Mouse (Mus musculus) layer of hippocampus, adult 9-11 months (tissue): ENCODE measurements at regions not wholly inside any gene's neighbourhood (a gene's known extent, or its start where the extent isn't known, plus 50 kb on each side); places are given as distances from the start of the nearest gene placed in this dataset.

Source experiments
- DNase-seq: peaks from one replicate; pipeline ENCODE4 v3.0.0; 2022

DNA sequence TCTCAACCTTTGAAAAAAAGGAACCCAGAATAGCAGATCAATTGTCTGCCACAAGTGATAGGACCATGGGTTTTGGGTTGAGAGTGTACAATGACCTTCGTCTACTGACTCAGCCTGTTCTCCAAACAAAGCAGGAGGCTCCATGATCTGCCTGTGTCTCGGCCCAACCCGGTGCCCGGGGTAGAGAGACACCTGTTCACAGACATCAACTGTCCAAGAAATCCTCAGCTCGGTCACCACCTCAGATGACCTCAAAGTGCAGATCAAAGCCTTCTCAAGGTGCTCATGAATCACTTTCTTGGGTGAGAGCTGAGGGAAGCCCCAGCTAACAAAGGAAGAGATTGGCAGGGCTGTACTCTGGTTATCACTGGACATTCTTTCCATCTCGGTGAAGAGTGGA, 108.1 kb upstream of the Ctnnb1 start:
- DNase-seq: no peak

DNA sequence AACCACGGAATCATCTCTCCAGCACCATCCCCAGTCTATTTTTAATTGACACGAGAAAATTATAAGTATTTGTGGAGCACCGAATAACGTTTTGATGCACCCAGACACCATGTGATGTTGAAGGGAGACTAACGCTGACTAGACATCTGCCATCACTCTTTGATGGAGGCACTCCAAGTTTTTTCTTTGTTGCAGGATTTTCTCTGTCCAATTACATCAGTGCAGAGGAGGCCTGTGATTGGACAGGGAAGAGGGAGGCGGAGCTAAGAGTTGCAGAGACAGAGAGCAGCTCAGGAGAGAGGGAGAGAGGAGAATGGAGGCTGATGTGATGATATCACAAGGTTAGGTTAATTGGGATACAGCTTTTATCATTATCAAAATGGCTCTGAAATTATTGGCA, 105.6 kb upstream of the Ctnnb1 start:
- peak; percentile 69 for DNase-seq

- no peak for DNase-seq
Measured at GRCm38 (mm10) chr9:120826266-120826665, 102.8 kb upstream of the Ctnnb1 start.

DNA sequence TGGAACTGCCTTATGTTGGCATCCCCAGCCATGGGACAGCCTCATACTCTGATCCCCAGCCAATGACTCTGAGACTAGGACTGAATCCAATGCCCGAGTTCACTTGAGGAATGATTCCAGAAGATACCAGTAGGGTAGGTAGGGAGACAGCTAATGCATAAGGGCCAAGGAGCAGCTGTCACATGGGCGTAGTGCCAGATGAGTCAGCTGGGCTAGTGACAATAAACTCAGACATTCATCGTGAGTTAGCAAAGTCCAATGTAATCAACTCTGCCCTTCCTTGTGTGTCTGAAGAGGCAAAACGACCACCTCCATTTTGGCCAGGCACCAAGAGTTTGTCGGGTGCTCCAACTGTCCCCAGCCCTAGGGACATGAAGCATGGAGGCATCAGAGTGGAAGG, 98.5 kb upstream of the Ctnnb1 start:
- DNase-seq: peak; percentile 47

- DNase-seq: no peak
Measured at GRCm38 (mm10) chr9:120834166-120834565, 94.8 kb upstream of the Ctnnb1 start.

DNA sequence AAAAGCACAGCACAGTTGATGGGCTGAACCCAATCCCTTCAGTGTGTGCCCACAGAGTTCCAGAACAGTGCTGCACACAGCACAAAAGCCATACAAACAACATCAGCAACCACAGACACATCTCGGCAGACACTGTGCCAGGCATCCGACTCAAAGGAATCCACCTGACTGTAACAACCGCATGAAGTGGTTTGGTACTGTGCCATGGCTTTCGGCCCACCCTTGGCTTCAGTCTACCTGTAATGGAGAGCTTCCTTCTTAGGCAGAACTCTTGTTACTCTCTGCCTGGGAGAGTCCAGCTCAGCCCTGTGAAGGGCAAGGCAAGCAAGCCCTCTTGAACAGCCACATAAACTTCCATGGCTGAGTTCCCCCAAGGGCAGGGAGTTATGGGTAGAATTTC, 93.4 kb upstream of the Ctnnb1 start:
- DNase-seq: no peak

GRCm38 (mm10) chr9:120837431-120838150, 91.4 kb upstream of the Ctnnb1 start:
- DNase-seq: no peak

DNA sequence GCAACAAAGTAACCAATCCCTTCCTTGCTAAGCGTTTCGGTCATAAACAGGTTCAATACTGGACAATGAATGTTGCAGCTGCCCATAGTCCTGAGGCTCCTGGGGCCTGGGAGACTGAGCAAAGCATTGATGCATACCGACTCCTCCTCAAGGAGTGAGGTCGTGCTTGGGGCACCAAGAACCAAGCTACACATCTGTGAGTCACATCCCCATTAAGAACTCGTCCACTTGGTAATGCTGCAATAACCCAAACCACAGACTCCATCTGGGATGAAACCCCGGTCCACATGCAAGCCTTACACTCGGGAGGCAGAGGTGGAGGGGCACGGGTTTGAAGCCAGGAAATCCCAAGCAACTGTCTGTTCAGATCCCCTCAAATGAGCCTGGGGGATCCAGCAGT, 85.3 kb upstream of the Ctnnb1 start:
- DNase-seq: no peak

- peak; percentile 69 for DNase-seq
Measured at GRCm38 (mm10) chr9:120845538-120845937, 83.5 kb upstream of the Ctnnb1 start.

DNA sequence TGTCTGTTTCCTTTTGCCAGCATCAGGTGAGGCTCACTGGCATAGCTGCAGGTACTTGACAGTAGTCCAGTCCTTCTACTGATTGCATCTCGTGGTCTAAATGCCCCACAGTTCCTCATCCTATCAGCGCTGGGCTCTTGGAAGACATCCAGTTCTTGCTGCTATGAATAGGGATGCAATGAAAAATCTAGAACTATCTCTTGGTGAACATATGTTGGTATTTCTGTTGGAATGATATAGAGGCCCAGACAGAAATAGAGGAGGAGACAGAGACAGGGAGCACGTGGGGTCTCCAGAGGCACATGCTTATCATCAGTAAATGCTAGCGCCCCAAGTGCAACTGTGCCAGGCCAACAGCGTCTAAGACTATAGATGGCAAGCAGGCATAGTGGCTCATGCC, 81.4 kb upstream of the Ctnnb1 start:
- peak; percentile 51 for DNase-seq

- DNase-seq: no peak
Measured at GRCm38 (mm10) chr9:120848962-120849361, 80.1 kb upstream of the Ctnnb1 start.

DNA sequence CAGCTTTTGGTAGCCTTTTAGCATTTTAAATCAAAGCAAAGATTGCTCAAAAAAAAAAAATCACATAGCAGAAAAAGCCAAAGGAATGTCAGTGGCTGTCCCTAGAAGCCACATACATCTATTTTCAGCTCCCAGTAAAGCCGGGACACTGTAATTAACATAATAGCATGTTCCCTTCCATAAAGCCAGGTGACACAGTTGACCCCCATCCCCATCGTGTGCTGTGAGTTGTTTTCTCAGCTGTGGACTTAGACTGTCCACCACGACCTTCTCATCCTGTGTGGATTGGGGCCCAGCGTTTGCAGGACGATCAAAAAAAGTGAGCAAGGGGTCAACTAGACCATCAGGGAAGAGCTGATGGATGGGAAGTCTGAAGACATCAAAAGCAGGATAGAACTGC, 78.9 kb upstream of the Ctnnb1 start:
- no peak for DNase-seq

DNA sequence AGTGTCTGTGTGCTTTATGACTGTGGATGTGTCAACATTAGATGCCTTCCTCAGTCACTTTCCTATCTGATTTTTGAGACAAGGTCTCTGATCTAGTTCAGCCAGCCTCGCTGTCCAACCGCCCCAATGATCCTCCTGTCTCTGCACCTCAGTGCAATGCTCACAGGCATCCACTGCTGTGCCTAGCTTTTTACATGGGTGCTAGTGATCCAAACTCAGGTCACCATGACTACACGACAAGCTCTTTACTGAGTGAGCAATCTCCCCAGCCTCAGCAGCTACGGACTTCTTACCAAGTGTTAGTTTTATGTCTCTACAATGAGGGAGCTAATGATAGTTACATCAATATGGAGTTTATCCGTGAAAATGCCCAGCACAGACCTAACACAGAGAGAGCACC, 77.1 kb upstream of the Ctnnb1 start:
- no peak for DNase-seq

DNA sequence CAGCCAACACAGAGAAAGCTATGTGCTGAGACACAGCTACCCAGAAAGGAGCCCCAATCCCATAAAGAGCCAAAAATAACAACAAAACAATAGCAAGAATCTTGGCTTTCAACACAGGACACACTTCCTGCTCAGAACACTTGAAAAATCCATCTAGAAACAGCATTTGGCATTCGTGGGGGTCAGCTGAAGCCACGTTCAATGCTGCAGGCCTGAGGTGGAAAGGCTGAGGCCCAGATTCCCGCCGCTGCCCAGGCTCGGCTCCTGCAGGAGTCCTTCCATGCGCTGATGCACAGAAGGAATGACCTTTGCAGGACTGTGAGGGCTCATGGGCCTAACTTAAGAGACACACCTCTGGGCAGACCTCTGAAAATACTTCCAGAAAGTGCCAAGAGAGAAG, 76.4 kb upstream of the Ctnnb1 start:
- no peak for DNase-seq

DNA sequence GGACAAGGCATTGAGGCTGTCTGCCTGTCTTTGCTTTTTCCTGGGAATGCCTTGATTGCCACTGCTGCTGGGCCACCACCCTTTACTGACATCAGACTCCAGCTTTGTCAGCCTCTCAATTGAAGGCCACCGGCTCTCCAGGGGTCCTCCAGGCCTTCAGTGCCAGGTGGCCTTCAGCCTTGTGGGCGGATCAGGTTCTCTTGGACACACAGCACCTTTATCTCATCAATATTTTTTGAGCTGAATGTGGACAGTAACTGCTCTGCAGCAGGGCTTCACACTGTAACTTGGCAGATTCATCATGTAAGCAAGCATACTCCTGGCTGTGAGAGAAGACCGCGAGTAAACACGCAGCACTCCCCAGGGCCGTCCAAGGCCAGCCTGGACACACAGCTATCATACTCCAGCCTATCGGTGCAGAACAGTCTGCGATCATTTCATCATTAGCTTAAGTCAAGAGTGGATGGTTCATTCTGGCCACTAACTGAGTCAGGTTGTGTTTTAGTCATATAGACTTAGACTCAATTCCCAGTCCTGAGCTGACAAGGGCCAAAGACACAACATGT, 75.9 kb upstream of the Ctnnb1 start:
- no peak for DNase-seq

DNA sequence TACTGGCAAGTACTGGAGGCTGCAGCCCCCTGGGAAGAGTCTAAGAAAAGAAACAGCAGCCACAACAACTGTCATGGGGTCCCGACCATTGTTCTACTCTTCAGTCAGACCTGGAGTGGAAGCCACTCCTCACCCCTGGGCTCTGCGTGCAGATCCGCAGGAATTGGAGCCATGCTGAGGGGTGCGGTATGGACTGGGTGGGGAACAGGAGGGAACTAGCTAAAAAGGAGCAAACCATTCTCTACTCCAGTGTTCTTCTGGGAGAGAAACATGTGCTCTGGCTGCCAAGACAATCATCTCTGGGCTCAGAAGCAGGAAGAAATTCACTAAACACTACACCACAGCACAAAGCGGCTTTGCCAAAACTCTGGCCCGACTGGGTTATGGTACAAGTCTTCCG, 74.7 kb upstream of the Ctnnb1 start:
- no peak for DNase-seq

- DNase-seq: peak; percentile 30
Measured at GRCm38 (mm10) chr9:120855293-120856050, 73.5 kb upstream of the Ctnnb1 start.

GRCm38 (mm10) chr9:120857849-120858510, 71.0 kb upstream of the Ctnnb1 start:
- no peak for DNase-seq

- DNase-seq: no peak
Measured at GRCm38 (mm10) chr9:120860969-120861595, 67.9 kb upstream of the Ctnnb1 start.

- DNase-seq: no peak
Measured at GRCm38 (mm10) chr9:120861788-120862345, 67.1 kb upstream of the Ctnnb1 start.

DNA sequence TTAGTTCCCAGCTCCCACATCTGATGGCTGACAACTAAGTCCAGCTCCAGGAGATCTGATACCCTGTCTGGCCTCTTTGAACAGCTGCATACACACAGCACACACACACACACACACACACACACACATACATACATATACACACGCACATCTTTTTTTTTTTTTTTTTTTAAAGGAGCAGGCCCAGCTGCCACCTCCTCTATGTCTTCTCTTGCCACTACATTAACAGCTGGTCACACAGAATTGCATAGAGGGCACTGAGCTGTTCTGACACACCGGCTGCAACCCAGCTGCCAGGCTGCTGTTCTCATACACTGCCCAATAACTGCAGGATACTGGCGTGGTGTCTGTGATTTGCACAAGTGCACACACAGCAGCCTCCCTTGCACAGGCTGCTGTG, 64.6 kb upstream of the Ctnnb1 start:
- DNase-seq: no peak

GRCm38 (mm10) chr9:120866251-120866650, 62.8 kb upstream of the Ctnnb1 start:
- peak; percentile 38 for DNase-seq

DNA sequence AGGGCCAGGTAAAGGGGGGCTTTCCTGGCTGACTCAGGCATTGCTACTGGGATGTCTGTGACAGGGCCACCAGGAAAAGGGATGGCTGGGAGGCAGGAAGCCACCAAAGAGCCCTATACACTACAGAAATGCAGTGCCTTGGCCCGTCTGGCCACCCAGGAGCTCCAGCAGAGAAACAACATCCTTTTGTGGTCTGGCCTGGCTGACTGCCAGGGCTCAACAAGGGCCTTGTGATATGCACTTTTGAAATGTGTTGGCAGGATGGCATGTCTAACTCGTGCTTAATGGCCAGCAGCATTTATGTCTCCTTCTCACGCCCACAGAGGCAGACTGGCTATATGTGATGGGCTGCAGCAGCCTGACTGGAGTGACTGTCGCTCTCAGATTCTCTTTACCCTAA, 62.3 kb upstream of the Ctnnb1 start:
- DNase-seq: peak; percentile 75
